Mouse (Mus musculus): ENCODE measurements around the gene Gna13. TPM values are rescaled to one million over a fixed set of nuclear protein-coding genes. Genes with fewer than 3 reads are reported as not detected.
A peak's percentile ranks its signal among the peaks of the same experiment; 100 is the strongest.
"Not testable (repeated sequence)": the region's sequence is repeated elsewhere in the genome, so short reads cannot be mapped to it uniquely, and the experiment has no call there.

The Gna13 gene
- total RNA-seq (2014; fragmentation: Nextera tagmentation) (34.6 and 38.5 TPM in 2 replicates), total RNA-seq (2017) (40.6 and 43.5 TPM in 2 replicates)

DNA sequence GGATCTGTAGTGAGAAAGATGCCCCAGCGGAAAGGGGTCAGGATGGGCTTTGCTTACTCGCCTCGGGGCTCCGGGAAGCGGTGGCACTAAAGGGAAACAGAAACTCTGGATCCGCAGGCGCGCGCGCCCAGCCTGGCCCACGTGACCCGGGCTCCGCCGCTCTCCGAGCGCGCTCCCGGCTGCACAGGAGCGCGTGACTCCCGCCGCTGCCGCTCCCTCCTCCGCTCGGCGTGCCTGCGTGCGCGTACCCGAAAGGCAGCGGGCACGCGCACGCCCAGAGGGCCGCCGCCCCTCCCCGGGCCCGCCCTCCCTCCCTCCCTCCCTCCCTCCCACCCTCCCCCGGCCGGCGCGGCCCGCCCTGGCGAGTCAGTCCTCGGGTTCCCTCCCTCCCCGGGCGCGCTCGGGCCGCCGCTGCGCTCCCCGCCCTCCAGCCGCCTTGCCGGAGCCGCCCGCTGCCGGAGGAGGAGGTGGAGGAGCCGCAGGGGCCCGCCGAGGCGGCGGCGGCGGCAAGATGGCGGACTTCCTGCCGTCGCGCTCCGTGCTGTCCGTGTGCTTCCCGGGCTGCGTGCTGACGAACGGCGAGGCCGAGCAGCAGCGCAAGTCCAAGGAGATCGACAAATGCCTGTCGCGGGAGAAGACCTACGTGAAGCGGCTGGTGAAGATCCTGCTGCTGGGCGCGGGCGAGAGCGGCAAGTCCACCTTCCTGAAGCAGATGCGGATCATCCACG is at the start of gene Gna13:
TSS of gene Gna13 (plus strand) at position 369 of the 728 bp plus-strand sequence.
- ATAC-seq (replicated peaks; ENCODE audit: poor library complexity, severe bottlenecking) = peak; percentile 59

DNA sequence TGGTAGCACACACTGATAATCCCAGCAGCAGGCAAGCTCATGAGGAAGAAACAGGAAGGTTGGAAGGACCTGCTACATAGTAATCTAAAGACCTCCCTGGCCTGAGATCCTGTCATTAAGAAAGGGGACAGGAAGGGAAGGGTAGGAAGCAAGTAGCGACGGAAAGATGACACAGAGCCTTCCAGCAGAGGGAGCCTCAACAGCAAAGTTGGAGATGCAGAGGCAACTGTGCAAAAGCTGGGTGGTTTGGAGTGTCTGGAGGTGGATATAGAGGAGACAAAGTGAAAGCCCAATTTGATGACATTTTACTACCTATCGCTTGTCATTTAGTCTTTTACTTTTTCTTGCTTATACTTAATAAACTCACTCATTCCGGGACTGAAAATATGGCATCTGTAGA is 45.7 kb upstream of the Gna13 start:
- ATAC-seq (replicated peaks; ENCODE audit: poor library complexity, severe bottlenecking) = peak; percentile 42

DNA sequence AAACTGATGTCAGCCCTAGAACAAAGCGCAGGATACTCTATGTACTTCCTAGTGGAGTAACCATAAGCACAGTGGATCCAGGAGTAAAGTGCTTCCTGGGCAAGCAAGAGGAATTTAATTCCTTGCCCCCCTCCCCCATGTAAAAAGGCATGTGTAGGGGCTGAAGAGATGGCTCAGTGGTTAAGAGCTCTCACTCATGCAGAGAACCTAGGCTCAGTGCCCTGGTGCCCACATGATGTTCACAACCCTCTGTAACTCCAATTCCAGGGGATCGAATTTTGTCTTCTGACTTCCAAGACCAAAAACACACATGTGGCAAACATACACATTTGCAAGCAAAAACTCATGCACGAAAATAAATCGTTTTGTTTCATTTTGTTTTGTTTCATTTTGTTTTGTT is 43.2 kb upstream of the Gna13 start:
- ATAC-seq (replicated peaks; ENCODE audit: poor library complexity, severe bottlenecking) = no peak

DNA sequence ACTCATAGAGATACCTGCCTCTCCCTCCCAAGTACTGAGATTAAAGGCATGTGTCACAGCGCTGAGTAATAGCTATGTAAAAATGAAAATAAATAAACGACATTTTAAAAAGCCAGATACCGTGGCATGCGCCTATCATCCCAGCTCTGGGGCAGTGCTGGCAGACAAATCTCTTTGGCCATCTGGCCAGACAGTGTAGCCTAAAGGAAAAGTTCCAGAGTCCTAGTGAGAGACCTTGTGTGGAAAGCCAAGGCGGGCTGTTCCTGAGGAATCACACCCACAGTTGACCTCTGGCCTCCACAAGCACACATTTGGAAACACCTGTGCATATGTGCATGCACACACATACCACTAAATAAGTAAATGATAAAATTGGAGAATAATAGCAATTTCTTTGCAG is 42.7 kb upstream of the Gna13 start:
- no peak for ATAC-seq (replicated peaks; ENCODE audit: poor library complexity, severe bottlenecking)

DNA sequence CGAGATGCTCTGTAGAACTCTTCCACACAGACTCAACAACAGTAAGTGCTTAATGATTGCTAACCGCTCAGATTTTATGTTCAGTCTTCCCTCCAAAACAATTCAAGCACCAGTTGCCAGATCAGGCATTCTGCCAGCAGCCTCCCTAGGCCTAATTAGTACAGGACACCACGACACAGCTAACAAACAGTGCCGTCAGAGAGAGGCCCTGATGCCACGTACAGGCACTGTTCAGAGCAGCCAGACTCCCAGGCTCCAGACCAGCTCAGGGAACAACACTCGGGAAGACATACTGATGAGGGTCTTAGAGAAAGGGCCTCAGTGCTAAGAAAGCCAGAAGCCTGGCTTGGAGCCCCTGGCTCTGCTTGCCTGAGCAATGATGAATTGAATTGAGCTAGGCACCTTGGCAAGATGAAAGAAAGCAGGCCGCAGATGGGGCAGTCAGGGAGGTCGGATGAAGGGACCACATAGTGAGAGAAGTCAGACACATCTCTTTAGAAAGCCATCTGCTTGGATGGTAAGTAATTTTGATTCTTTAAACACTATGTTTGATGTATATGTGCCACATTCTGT is 42.2 kb upstream of the Gna13 start:
- ATAC-seq (replicated peaks; ENCODE audit: poor library complexity, severe bottlenecking) = no peak

DNA sequence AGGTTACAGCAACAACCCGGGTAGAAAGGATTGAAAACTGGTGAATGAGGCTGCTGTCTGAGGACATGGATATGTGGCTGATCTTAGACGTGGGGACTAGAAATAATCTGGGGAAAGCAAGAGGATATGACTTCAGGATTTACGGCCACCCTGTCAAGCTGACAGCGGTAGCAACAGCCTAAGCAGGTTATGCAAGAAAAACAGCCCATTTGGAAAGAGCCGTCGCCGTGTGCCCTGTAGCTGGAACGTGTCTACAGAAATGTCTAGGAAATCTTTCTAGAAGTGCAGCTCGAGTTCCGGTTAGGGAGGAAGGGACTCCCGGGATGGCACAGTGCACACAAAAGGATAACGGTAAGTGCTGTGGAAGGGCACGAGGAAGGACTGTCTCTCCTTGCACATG is 36.4 kb upstream of the Gna13 start:
- ATAC-seq (replicated peaks; ENCODE audit: poor library complexity, severe bottlenecking) = peak; percentile 76

DNA sequence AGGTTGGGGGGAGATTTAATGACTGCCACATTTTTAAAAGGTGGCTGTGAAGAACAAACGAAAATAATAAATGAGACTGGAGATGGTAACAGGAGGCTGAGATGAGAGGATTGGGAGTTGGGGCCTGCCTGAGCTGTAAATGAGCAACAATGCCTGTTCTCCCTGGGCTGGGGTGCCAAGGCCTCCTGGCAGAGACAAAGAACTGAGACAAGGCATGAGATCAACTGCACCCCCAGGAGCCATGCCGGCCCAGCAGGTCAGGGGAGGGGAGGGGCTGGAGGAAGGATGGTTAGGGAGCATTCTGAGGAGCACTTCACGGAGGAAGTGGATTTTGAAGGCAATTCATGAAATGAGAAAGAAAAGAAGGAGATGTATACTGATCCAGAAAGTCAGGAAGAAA is 35.2 kb upstream of the Gna13 start:
- ATAC-seq (replicated peaks; ENCODE audit: poor library complexity, severe bottlenecking) = no peak

DNA sequence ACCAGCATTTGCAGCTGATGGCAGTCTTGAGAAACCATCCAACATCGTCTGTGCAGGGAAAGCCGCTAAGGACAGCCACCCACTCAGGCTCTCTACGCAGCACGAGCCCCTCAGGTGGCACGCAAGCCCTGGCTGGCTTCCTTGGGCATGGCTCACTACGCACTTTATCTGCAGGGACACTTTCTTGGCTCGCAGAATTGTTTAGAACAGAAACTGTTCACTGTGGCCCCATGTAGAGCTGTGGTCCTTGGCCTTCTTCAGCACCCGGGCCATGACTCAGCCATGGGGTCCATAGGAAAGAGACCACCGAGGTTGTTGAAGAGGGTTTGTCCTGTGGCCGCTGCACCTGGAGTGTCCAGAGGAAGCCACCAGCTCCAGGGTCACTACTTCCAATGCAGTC is 34.7 kb upstream of the Gna13 start:
- ATAC-seq (replicated peaks; ENCODE audit: poor library complexity, severe bottlenecking) = no peak

DNA sequence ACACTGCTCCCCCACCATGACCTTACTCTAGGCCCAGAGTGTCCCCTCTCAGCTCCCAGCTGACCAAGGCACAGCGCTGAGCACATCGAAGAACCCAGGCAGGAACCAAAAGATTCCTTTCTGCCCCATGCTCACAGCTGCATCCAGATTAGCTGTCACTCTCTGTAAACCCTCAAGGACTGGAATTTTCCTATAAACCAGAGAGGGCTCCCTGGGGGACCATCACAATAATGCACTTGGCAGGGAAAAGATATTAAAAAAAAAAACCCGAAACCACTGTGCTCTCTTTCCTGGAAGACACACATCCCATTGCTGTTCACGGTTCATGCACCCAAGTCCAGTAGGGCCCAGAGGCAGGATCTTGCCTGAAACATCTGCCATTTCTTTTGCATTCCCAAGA is 33.3 kb upstream of the Gna13 start:
- ATAC-seq (replicated peaks; ENCODE audit: poor library complexity, severe bottlenecking) = no peak

DNA sequence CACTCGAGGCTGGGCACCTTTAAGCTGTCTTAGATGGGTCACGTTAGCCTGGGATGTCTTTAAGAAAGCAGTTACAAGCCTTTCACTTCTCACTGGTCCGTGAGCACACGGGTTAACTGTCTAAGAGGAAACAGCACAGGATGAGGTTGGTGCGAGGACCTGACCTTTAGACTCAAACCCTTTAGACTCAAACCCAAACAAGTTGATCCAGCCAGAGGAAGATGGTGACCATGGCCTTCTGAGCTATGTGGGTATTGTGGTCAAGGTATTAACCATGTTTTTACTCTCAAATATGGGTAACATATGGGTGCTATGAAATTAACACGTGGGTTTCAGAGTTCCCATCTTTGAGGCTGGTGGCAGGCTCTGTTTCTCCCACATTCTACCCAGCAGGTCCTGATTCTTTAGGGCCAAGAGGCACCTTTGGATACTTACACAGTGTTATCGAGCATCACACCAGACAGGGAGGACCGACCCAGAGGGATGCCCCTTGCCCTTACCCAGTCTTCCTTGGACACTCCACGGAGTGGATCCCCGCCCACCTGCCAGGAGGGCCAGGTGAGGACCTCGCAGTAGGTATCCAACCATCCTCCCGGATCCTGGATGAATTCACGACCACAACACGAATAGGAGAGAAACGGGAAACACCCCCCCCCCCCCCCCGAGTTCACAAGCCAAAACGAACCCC is 31.8 kb upstream of the Gna13 start:
- ATAC-seq (replicated peaks; ENCODE audit: poor library complexity, severe bottlenecking) = no peak

DNA sequence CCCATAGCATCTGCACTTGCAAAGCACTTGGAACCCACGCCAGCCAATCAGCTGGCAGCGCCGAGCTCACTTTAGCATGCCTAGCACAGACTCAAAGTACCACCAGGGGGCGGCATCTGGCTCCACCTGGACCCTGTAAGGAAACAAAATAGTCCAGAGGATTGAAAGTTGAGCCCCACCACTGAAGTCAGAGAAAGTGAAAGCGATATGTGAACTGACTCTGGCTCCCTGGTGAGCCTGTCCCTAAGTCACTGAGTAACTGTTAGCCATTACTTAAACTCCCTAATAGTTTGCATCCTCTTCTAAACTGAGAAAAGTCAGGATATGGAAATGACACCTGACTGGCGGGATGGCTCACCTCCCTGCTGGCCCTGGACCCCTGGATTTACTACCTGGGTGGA is 31.2 kb upstream of the Gna13 start:
- peak; percentile 91 for ATAC-seq (replicated peaks; ENCODE audit: poor library complexity, severe bottlenecking)

DNA sequence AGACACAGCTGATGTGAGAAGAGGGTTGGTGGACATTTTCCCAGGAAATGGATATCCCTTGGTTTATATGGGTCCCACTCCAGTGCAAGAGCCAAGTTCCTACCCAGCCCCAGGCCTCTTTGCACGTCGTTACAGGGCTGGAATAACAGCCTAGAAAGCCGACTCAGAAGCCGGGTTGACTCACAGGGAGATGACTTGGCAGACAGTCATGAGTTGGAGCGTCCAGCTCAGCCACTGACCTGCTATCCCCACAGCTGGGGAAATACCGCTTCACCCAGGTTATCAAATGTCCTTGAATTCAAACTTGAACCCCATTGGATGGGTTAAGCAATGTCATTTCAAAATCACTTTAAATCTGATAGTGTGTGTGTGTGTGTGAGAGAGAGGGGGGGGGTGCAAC is 29.9 kb upstream of the Gna13 start:
- ATAC-seq (replicated peaks; ENCODE audit: poor library complexity, severe bottlenecking) = no peak

DNA sequence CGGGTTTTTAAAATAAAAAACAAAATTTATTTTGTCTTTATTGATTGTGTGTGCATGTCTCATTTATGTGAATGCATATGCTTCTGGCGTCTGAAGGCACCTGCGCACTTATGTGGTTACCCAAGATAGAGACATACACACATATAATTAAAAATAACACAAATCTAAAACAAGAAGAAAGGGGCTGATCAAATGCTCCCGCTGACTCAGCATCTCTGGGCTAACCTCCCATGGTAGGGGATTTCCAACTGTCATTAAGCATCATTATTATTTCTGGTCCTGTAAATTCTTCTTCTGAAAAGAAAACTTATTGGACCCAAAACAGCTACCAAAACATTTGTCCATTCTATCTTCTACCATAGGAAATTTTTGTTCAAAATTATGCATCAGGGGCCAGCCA is 27.9 kb upstream of the Gna13 start:
- no peak for ATAC-seq (replicated peaks; ENCODE audit: poor library complexity, severe bottlenecking)

DNA sequence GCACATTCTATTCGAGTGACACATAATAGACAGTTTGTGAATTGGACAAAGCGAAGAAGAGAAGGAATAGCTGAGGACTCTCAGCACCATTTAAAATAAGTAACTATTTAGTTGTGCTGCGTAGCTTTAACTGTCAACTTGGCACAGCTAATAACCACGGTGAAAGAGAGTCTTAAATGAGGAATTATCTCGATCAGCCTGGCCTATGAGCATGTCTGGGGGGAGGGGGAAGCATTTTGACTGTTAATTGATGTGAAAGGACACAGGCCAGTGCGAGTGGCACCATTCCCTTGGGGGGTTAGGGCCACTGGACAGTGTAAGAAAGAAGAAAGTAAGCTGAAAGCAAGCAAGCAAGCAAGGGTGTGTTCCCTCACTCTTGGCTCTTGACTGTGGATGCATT is 26.7 kb upstream of the Gna13 start:
- no peak for ATAC-seq (replicated peaks; ENCODE audit: poor library complexity, severe bottlenecking)

DNA sequence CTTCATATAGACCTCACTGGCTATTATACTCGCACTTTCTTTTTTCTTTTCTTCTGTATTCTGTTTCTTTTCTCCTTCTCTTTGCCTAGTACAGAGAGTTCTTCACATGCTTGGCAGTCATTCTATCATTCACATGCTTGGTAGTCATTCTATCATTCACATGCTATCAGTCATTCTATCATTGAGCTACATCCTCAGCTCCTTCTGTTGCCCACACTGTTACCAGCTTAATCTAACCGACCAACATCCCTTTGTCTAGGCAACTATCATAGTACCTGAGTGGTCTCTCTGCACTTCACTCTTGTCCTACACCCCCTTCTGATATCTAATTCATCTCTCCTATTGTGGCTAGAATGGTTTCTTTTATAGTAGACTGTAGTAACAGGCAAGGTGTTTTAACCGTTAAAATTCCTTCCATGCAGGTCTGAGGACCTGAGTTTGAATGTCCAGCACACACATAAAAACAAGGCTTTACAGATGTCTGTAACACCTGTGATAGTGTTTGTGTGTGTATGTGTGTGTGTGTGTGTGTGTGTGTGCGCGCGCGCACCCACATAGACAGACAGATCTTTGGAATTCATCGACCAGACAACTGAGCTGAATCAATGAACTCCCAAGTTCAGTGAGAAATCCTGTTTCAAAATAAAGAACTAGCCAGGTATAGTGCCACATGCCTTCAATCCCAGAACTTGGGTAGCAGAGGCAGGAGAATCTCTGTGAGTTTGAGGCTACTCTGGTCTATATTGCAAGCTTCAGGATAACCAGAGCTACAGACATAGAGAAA is 23.3 kb upstream of the Gna13 start:
- ATAC-seq (replicated peaks; ENCODE audit: poor library complexity, severe bottlenecking) = no peak

DNA sequence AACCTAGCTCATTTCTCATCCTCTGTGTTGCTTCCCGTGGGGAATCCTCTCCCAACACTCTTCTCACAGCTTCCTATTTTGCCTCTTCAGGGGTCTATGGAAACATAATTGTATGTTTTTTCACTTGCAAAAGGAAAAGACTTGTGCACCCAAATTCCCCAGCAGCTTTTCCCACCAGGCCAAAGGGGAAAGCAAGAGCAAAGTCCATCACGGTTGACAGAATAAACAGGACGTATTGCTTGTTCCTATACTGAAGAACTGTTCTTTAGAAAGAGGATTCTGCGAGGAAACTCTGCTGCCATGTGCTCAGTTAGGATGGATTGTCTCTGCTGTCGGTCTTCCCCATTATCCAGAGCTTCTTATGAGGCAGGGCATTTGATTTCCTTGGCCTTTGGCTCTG is 22.1 kb upstream of the Gna13 start:
- ATAC-seq (replicated peaks; ENCODE audit: poor library complexity, severe bottlenecking) = no peak

DNA sequence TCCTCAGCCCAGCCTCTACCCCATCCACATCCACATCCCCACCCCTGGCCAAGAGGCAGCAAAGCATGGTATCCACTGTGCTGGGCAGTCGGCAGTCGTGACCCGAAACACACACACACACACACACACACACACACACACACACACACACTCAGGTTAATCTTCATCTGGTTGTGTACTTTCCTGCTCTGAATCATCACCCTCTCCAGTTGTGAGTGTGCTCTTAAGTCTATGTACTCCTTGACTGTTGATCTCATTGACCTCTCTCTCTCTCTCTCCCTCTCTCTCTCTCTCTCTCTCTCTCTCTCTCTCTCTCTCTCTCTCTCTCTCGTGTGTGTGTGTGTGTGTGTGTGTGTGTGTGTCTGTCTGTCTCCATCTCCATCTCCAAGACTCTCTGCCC is 20.0 kb upstream of the Gna13 start:
- ATAC-seq (replicated peaks; ENCODE audit: poor library complexity, severe bottlenecking) = not testable (repeated sequence)

DNA sequence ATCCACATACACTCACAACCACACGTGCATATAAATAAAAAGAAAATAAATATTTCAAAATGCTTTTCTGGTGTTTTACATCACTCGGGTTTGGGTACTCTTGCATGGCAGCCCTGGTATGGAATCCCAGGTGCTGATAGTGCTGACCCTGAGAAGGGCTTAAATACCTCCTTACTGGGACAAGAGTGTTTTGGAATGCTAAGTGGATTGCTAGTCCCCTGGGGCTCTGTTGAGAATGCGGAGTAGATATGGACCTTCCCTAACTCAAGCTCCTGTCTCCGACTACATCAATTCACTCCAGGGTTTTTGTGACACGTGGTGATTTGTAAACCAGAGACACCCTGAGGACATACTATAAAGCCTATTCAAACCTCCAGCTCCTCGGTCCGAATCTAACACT is 19.1 kb upstream of the Gna13 start:
- no peak for ATAC-seq (replicated peaks; ENCODE audit: poor library complexity, severe bottlenecking)

DNA sequence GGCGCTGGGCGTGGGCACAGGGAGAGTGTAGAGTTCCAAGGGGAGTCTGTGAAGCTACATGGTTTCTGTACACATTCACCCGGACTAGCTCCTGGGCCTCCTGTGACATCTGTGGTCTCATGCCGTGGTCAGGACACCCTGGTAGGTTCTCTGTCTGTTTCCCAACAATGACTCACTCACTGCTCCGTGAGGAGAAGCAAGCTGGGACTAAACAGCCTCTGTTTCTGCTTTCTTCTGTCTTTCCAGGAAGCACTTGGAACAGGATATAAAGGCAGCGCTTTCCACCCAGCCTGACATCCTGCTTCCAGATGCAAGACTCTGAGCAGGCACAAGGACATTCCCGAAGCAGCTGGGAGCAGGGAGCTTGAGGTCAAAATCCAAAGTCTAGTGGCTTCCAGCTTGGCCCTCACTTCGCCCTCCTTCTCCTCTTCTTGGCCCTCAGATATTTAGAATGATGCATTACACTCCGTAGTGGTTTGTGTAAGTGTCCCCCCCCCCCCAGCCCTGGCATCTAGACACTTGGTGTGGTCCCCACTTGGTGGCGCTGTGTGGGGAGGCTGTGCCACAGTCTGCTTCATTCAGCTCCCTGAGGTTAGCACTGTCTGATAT is 18.5 kb upstream of the Gna13 start:
- ATAC-seq (replicated peaks; ENCODE audit: poor library complexity, severe bottlenecking) = peak; percentile 78

DNA sequence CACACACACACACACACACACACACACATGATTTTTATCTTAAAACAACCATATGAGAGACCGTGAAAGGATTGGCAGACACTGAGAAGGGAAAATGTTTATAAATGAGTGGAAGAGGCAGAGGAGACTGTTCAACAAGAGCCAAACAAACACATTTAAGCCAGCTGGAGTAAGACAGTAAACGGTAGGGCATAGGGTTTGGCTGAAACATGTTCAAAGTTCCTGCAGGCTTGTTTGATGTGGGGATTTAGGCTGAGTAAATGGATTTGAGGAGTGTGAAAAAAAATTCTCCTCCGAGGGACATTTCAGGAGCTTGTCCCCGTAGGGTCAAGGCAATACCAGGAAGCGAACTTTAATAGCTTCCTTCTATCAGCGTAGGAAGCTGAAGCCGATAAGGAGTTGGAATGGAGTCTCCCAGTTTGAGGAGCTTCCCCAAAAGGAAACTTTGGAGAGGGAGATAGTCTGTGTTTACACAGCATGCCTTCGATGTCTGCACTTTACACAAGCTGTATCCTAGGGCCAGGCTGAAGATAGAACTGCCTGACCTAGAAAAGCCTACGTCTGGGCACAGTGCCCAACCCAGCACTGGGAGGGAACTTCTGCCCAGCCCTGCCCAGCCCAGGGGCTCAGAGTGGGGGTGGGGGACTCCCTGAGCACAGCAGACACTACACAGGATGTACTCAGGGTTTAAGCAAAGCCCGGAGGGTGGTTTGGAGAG is 15.2 kb upstream of the Gna13 start:
- ATAC-seq (replicated peaks; ENCODE audit: poor library complexity, severe bottlenecking) = peak; percentile 40

Measured in granulocyte monocyte progenitor cell, adult 5-6 weeks (primary cell).